Mouse (Mus musculus) midbrain, embryonic 16.5 days (tissue): Measurements from ENCODE around the gene Tbc1d22a. TPM values are rescaled to one million over a fixed set of nuclear protein-coding genes. Genes with fewer than 3 reads are reported as not detected.

Source experiments
- ATAC-seq: fragments of 200-750 bp; cut with Nextera tagmentation; 2 replicates; pipeline ENCODE4 v1.8.0; 2017; ENCODE audit warnings: moderate TSS enrichment
- H3K27ac ChIP-seq: fragments of 300-500 bp; sonication (generic); 2 replicates; pipeline ENCODE4 v1.5.1; 2014; ENCODE audit warnings: mild to moderate bottlenecking, low read length, mixed read lengths
- H3K27me3 ChIP-seq: fragments of 300-500 bp; sonication (generic); 2 replicates; pipeline ENCODE4 v1.6.1; 2014; ENCODE audit warnings: low read depth, low read length, mixed read lengths; ENCODE audit not compliant: control insufficient read depth, insufficient read depth
- H3K36me3 ChIP-seq: fragments of 300-500 bp; sonication (generic); 2 replicates; pipeline ENCODE4 v1.6.1; 2014; ENCODE audit warnings: mild to moderate bottlenecking, low read length, moderate library complexity, mixed read lengths; ENCODE audit not compliant: control insufficient read depth, insufficient read depth
- H3K4me1 ChIP-seq: fragments of 300-500 bp; sonication (generic); 2 replicates; pipeline ENCODE4 v1.6.1; 2014; ENCODE audit warnings: mild to moderate bottlenecking, low read length, mixed read lengths; ENCODE audit not compliant: control insufficient read depth, insufficient read depth
- H3K4me2 ChIP-seq: fragments of 300-500 bp; sonication (generic); 2 replicates; pipeline ENCODE4 v1.6.1; 2014; ENCODE audit warnings: mild to moderate bottlenecking, low read length, mixed read lengths
- H3K4me3 ChIP-seq: fragments of 300-500 bp; sonication (generic); 2 replicates; pipeline ENCODE4 v1.5.1; 2014; ENCODE audit warnings: low read depth, mild to moderate bottlenecking, low read length, moderate library complexity, mixed read lengths
- H3K9ac ChIP-seq: fragments of 300-500 bp; sonication (generic); 2 replicates; pipeline ENCODE4 v1.6.1; 2014; ENCODE audit warnings: low read depth, low read length, mixed read lengths
- H3K9me3 ChIP-seq: fragments of 300-500 bp; sonication (generic); replicated peaks from 2 replicates; pipeline ENCODE4 v1.6.1; 2014; ENCODE audit warnings: mild to moderate bottlenecking, low read length, mixed read lengths; ENCODE audit not compliant: control insufficient read depth, poor library complexity, severe bottlenecking
- WGBS: fragments of 180-500 bp; shearing (Covaris S2); extraction: QIAGEN DNeasy Blood & Tissue Kit; methylation state at CpG from one replicate; pipeline ENCODE4 v1.1.7; 2014; 5-methylcytosine and 5-hydroxymethylcytosine counted together
- polyA plus RNA-seq: library from polyadenylated mRNA; unstranded; fragments of >200 nt; fragmentation: Nextera tagmentation; extraction: Ambion mirVana; gene quantifications from 2 replicates; pipeline ENCODE4 v1.2.1, GENCODE M21; 2015

The Tbc1d22a gene
- polyA plus RNA-seq, 1 experiment from 2014 or later: 12.8 TPM

GRCm38 (mm10) chr15:86415951-86416350 is 201.7 kb downstream of the Tbc1d22a start:
- H3K27me3 ChIP-seq: no peaks in the 10 kb centered on the region
- no peak overlapping the region for H3K9ac ChIP-seq
- 16% methylated on average over 6 of the region's 6 CpGs for WGBS
- no peaks in the 10 kb centered on the region for H3K36me3 ChIP-seq
- H3K27ac ChIP-seq: peak overlapping the region; percentile 67
- peaks cover 13% of the 10 kb centered on the region for H3K4me1 ChIP-seq
- no peaks in the 10 kb centered on the region for H3K9me3 ChIP-seq
- H3K4me2 ChIP-seq: no peak overlapping the region
- peak; percentile 50; the same call in 1 of the 2 replicates for ATAC-seq
- H3K4me3 ChIP-seq: no peak overlapping the region

DNA sequence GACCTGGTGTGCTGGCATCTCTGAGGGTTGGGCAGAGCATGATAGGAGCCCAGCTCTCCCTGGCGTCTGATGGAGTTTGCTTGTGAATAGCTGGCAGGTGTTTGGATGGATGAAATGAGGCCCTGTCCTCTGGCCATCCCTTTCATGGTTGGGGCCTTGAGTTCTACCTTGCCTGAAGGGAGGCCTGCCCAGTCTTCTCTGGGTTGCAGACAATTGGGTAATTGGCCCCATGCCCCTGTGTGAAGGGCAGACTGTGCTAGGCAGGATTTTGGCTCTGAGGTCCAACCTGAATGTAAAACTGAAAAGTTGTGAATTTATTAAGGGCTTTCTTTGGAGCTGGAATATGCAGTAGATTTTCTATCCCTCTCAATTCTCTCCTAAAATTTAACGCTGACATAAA is 204.2 kb downstream of the Tbc1d22a start:
- no peak overlapping the region for H3K4me3 ChIP-seq
- H3K9ac ChIP-seq: no peak overlapping the region
- WGBS: 65% methylated on average over 2 of the region's 2 CpGs
- H3K27ac ChIP-seq: no peak overlapping the region
- no peaks in the 10 kb centered on the region; the same call in 1 of the 2 replicates for H3K27me3 ChIP-seq
- H3K4me2 ChIP-seq: no peak overlapping the region
- H3K4me1 ChIP-seq: peaks cover 13% of the 10 kb centered on the region
- ATAC-seq: no peak
- H3K9me3 ChIP-seq: no peaks in the 10 kb centered on the region
- H3K36me3 ChIP-seq: no peaks in the 10 kb centered on the region

- H3K4me3 ChIP-seq: no peak overlapping the region
- H3K4me1 ChIP-seq: peaks cover 13% of the 10 kb centered on the region
- 38% methylated on average over 6 of the region's 6 CpGs for WGBS
- H3K9me3 ChIP-seq: no peaks in the 10 kb centered on the region
- no peak overlapping the region for H3K9ac ChIP-seq
- H3K27ac ChIP-seq: no peak overlapping the region
- H3K36me3 ChIP-seq: no peaks in the 10 kb centered on the region
- peak; percentile 58; the same call in 1 of the 2 replicates for ATAC-seq
- H3K27me3 ChIP-seq: no peaks in the 10 kb centered on the region; the same call in 1 of the 2 replicates
- no peak overlapping the region for H3K4me2 ChIP-seq
These were observed 205.4 kb downstream of the Tbc1d22a start for GRCm38 (mm10) chr15:86419620-86420019.

DNA sequence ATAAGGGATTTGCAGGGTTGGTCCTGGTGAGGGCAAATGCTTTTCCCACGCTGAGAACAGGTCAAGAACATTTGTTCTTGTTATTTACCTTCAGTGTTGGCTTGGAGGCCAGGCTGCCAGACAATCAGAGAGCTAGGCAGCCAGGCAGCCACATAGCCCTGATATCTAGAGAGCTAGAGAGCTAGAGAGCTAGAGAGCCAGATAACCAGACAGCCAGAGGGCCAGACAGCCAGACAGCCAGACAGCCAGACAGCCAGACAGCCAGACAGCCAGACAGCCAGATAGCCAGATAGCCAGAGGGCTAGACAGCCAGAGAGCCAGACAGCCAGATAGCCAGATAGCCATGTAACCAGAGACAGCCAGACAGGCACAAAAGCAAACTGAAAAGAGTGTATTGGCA is 208.6 kb downstream of the Tbc1d22a start:
- H3K27ac ChIP-seq: no peak overlapping the region
- WGBS: 44% methylated on average over 1 of the region's 1 CpGs
- peaks cover 10% of the 10 kb centered on the region; the same call in 1 of the 2 replicates for H3K4me1 ChIP-seq
- no peaks in the 10 kb centered on the region for H3K36me3 ChIP-seq
- no peak overlapping the region for H3K4me2 ChIP-seq
- H3K27me3 ChIP-seq: no peaks in the 10 kb centered on the region; the same call in 1 of the 2 replicates
- no peak overlapping the region for H3K9ac ChIP-seq
- H3K4me3 ChIP-seq: no peak overlapping the region
- no peak for ATAC-seq
- H3K9me3 ChIP-seq: no peaks in the 10 kb centered on the region

GRCm38 (mm10) chr15:86423884-86424283 is 209.6 kb downstream of the Tbc1d22a start:
- H3K9ac ChIP-seq: no peak overlapping the region
- H3K27me3 ChIP-seq: no peaks in the 10 kb centered on the region; the same call in 1 of the 2 replicates
- no peak overlapping the region for H3K27ac ChIP-seq
- 84% methylated on average over 2 of the region's 2 CpGs for WGBS
- H3K4me3 ChIP-seq: no peak overlapping the region
- no peak for ATAC-seq
- H3K4me2 ChIP-seq: no peak overlapping the region
- no peaks in the 10 kb centered on the region for H3K9me3 ChIP-seq
- H3K36me3 ChIP-seq: no peaks in the 10 kb centered on the region
- H3K4me1 ChIP-seq: peaks cover 11% of the 10 kb centered on the region; the same call in 1 of the 2 replicates

- H3K27me3 ChIP-seq: no peaks in the 10 kb centered on the region; the same call in 1 of the 2 replicates
- no peaks in the 10 kb centered on the region for H3K9me3 ChIP-seq
- H3K4me1 ChIP-seq: peaks cover 8% of the 10 kb centered on the region; the same call in 1 of the 2 replicates
- WGBS: 54% methylated on average over 8 of the region's 8 CpGs
- ATAC-seq: no peak
- no peak overlapping the region for H3K4me3 ChIP-seq
- no peak overlapping the region for H3K27ac ChIP-seq
- H3K36me3 ChIP-seq: no peaks in the 10 kb centered on the region
- H3K9ac ChIP-seq: no peak overlapping the region
- no peak overlapping the region for H3K4me2 ChIP-seq
These were observed 210.7 kb downstream of the Tbc1d22a start for GRCm38 (mm10) chr15:86424971-86425370.

DNA sequence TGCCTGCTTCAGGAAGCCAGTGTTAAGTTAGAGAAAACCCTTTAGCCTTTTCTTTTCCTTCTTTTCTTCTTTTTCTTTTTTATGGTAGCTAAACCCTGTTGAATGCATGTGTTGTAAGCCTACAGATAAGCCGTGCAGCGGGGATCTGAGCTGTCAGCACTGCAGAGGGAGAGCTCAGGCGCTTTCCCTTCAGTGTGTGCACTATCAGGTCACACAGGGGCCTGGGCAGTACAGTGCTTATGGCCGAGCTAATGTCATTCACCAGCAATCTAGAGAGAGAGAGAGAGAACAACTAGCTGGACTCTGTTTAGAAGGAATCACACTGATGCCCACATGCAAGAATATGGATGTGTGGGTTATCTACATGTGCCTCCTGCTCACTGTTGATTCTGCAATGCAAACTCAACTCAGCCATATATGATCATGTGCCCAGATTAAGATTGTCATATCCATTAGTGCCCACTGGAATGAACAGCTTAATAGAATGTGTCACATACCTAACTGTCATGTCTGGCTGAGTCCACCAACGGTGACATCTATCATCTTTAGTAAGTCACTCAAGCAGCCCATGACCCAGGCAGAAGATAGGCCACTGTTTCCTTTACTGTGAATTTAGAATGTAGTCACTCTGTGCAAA is 212.2 kb downstream of the Tbc1d22a start:
- Histone ChIP-seq H3K36me3 (no peaks in the 10 kb centered on the region), H3K27ac (no peak overlapping the region), H3K9ac (no peak overlapping the region), H3K4me3 (no peak overlapping the region), H3K4me1 (peaks cover 10% of the 10 kb centered on the region; the same call in 1 of the 2 replicates), H3K4me2 (no peak overlapping the region), H3K27me3 (no peaks in the 10 kb centered on the region; the same call in 1 of the 2 replicates), H3K9me3 (no peaks in the 10 kb centered on the region)
- ATAC-seq: no peak
- WGBS: 40% methylated on average over 5 of the region's 5 CpGs

DNA sequence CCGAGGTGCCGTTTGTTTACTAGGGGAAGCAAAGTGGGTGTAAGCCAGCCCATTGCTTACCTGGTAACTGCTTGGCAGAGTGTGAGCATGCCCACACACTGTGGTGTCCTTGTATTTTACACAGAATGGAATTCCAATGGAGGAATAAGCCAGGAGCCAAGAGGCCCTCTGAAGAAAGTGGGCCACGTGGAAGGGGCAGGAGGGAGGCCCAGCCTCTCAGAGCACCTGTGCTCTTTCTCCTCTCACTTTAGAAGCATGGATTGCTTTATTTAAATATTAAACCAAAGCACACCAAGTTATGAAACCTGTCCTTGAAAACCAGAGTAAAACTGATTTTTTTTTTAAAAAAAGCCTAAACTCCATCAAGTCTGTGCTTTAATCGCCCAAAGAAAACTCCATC is 213.2 kb downstream of the Tbc1d22a start:
- Histone ChIP-seq H3K4me2 (no peak overlapping the region), H3K4me1 (peaks cover 15% of the 10 kb centered on the region; the same call in 1 of the 2 replicates), H3K27ac (no peak overlapping the region), H3K9me3 (no peaks in the 10 kb centered on the region), H3K4me3 (no peak overlapping the region), H3K9ac (no peak overlapping the region), H3K36me3 (no peaks in the 10 kb centered on the region), H3K27me3 (no peaks in the 10 kb centered on the region; the same call in 1 of the 2 replicates)
- ATAC-seq: no peak
- WGBS: 88% methylated on average over 4 of the region's 4 CpGs

GRCm38 (mm10) chr15:86428496-86428895 is 214.2 kb downstream of the Tbc1d22a start:
- Histone ChIP-seq H3K9me3 (no peaks in the 10 kb centered on the region), H3K9ac (no peak overlapping the region), H3K4me3 (no peak overlapping the region), H3K36me3 (no peaks in the 10 kb centered on the region), H3K4me2 (no peak overlapping the region), H3K27ac (no peak overlapping the region), H3K27me3 (no peaks in the 10 kb centered on the region; the same call in 1 of the 2 replicates), H3K4me1 (peaks cover 19% of the 10 kb centered on the region; the same call in 1 of the 2 replicates)
- no peak for ATAC-seq
- WGBS: 74% methylated on average over 5 of the region's 5 CpGs
